Mouse (Mus musculus) retina, embryonic 14.5 days (tissue): ENCODE data around the gene Vps35l.

ENCODE experiments used
- DNase-seq: peaks from one replicate; pipeline ENCODE4 v3.0.0-alpha.2; 2015; ENCODE audit warnings: low spot score

The Vps35l gene

DNA sequence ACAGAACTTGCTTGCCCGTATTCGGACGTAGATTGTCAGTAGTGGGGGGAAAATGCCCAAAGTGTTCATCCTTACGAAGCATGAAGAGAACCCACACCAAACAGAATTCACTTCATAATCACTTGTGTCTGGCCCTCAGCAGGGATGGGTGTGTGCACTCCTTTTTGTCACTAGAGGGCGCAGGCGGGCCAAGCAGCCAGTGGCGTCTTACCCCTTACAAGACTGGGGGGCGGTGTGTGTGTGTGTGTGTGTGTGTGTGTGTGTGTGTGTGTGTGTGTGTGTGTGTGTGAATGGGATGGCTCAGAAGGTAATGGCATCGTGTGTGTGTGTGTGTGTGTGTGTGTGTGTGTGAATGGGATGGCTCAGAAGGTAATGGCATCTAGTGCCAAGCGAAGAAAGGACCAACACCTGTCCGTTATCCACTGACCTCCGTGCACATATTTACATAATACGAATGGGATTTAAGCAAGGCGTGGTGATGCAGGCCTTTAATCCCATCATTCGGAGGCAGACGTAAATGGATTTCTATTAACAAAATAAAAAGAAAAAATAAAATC lies at the start of gene Vps35l:
TSS of gene Vps35l (plus strand) at position 252 of the 557 bp plus-strand sequence.
- peak; percentile 89 for DNase-seq

DNA sequence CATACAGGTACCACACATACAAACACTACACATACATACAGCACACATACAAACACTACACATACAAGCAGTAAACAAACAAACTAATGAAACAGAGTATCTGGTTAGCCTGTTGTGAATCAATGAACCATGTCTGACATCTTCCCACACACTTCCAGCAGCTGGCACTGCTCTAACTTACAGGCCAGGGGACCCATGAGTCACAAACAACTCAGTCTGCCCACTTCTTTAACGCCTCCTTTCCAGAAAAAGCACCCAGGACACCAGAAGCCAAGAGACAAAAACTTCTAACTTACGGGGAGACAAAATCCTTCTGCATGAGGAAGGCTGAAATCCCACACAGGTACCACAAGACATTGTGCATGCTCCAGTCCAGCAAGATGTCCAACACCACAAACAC lies 48.7 kb upstream of the Vps35l start:
- no peak for DNase-seq

DNA sequence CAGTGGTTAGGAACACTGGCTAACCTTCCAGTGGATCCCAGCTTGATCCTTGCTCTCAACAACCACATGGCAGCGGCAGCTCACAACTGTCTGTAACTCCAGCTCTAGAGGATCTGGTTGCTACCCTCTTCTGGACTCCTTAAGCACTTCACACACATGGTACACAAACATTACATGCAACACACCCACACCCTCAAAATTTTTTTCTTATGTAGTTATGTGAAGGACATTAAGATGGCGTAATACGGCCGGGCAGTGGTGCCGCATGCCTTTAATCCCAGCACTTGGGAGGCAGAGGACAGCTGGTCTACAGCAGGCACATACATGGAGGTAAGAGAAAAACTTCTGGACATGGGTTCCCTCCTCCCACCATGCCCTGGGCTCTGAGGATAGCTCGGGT lies 43.9 kb upstream of the Vps35l start:
- DNase-seq = no peak

- no peak for DNase-seq
Observed at GRCm38 (mm10) chr7:118697168-118697567, 42.9 kb upstream of the Vps35l start.

- no peak for DNase-seq
Observed at GRCm38 (mm10) chr7:118698882-118699281, 41.1 kb upstream of the Vps35l start.

DNA sequence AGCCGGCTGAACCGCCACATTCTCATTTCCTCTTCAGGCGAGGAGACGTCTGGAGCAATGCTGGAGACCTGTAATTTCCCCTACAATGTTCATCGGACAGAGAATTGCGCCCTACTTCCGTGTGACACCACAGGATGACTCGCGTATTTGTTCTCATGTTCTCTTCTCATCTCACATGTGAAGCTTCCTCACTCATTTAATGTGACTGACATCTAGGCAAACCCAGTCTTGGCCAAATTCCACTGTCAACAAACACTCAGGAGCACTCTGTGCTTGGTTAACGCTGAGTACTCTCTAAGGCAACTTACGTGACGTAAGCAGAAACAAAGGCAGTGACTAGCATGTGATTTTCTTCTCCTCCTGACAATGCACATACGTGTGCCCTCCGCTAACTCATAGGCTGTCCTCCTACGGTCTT lies 36.9 kb upstream of the Vps35l start:
- DNase-seq = no peak

GRCm38 (mm10) chr7:118704001-118704850 lies 35.8 kb upstream of the Vps35l start:
- no peak for DNase-seq

GRCm38 (mm10) chr7:118705101-118705961 lies 34.7 kb upstream of the Vps35l start, which contains the start of gene Gde1:
Gene Gde1 (minus strand): TSS chr7:118705778.
- DNase-seq = peak; percentile 93

DNA sequence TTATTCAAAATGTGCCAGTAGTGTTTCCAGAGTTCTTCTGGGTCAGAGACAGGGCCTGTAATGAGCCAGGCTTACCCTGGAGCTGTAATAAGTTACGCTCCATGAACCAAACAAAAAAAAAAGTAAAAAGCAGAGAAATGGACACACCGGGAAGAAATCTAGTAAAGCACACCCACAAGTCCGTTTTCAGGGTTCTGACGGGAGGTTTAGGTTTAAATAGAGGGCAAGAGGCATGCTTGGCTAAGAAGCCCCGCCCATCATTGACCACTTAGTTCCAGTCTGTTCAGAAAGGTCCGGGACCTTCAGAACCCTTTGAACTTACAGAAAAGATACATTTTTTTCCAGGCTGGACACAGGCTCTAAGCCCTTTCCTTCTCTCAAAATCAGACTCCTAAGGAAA lies 34.0 kb upstream of the Vps35l start:
- no peak for DNase-seq

DNA sequence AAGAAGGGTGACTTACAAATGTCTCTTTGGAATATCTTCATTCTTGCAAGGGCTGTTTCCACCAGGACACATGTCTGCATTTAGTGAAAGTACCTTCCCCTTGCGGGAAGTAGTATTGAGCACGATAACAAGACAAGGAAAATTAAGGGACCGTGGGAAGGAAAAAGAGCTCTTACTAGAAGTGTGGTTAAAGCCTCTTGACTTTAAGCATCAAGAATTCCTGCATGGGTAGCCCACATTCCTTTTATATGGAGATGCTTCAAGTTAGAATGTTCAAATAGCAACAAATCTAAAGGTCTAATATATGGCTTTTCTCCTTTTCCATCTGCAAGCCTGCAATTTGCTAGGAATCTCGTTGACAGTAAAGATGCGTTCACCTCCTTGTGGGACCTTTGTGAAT lies 33.5 kb upstream of the Vps35l start:
- DNase-seq = no peak

GRCm38 (mm10) chr7:118707216-118707615 lies 32.8 kb upstream of the Vps35l start:
- DNase-seq = no peak

- DNase-seq = no peak
Observed at GRCm38 (mm10) chr7:118708002-118708401, 32.0 kb upstream of the Vps35l start.

DNA sequence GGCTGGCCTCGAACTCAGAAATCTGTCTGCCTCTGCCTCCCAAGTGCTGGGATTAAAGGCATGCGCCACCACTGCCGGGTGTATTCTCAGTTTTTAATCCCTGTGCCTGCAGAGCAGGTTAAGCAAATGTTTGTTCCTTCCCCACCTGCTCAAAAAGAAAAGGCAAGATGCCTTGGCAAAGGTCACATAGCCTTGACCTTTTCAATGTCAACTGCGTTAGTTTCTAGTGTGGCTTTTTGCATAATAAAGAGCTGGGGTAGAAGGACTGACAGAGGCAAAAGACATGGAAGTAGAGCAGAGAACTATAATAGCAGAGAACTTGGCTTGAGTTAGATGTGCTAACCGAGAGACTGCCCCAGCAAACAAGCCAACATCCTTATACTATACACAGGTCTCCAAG lies 29.2 kb upstream of the Vps35l start:
- no peak for DNase-seq

GRCm38 (mm10) chr7:118712228-118713173 lies 27.5 kb upstream of the Vps35l start, which contains the start of gene Ccp110:
Gene Ccp110 (plus strand): TSS chr7:118712552.
- peak; percentile 97 for DNase-seq

DNA sequence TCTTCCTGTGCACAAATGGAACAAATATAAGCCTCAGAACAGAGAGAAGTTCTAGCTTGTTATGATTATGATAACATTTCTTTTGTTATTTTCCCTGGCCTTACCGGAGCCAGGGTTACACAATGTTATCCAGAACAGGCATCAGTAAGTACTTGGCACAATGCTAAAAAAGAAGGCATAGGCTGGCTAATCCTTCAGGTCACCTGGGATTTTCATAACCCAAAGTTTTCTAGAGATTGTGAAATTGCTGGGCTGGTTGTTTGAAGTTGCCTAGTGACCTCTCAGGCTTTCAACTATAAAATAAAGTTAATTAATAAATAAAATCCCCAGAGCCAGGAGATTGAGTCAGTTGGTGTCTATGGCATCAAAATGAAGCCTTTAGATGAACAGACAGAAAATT lies 25.2 kb upstream of the Vps35l start:
- no peak for DNase-seq

- no peak for DNase-seq
Observed at GRCm38 (mm10) chr7:118718066-118718465, 22.0 kb upstream of the Vps35l start.

DNA sequence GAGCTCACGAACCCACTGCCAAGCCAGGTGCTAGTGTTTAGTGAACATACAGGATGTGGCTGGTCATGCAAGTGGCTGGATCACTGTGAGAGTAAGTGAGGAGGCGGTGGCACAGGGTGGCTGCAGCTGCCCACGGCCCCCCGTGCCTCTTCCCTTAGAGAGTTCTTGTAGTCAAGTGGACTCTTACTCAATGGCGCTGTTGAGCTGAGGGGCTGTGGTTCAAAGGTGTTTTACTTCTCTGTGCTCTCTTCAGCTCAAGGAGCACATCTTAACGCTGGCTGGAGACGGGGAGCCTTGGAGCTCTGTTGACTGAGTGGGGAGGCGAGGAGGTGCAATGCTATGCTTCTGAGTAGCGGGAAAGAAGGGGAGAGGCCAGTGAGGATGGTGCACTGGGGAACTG lies 16.1 kb upstream of the Vps35l start:
- no peak for DNase-seq

DNA sequence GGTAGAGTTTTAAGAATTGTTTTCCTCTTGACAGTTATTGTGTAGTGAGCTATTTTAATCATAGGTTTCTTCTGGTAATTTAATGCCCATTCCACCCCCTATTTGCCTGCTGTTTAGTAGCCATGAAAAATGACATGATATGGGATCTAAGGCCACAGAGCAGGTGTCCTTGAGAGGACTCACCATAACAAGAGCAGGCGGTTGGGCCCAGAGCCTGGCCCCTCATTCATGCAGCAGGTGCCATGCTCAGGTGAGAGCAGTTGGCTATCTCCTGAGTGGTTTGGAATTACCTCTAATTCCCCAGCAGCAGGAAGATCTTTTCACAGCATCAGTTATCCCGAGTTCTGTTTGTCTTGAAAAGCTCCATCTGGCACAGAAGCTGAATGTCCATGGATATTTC lies 14.6 kb upstream of the Vps35l start:
- DNase-seq = no peak

- no peak for DNase-seq
Observed at GRCm38 (mm10) chr7:118728846-118729587, 11.0 kb upstream of the Vps35l start.

GRCm38 (mm10) chr7:118731781-118732180 lies 8.2 kb upstream of the Vps35l start:
- no peak for DNase-seq

GRCm38 (mm10) chr7:118733225-118733624 lies 6.8 kb upstream of the Vps35l start:
- DNase-seq = no peak
